Mouse (Mus musculus) cerebellum, adult 8-10 months (tissue): ENCODE data around the gene Lhx3.

Source experiments
- DNase-seq: peaks from one replicate; pipeline ENCODE4 v3.0.0; 2022

Lhx3 gene

GRCm38 (mm10) chr2:26208126-26208789, at the start of gene Lhx3:
Gene Lhx3 (minus strand): TSS chr2:26208289.
- DNase-seq: no peak

DNA sequence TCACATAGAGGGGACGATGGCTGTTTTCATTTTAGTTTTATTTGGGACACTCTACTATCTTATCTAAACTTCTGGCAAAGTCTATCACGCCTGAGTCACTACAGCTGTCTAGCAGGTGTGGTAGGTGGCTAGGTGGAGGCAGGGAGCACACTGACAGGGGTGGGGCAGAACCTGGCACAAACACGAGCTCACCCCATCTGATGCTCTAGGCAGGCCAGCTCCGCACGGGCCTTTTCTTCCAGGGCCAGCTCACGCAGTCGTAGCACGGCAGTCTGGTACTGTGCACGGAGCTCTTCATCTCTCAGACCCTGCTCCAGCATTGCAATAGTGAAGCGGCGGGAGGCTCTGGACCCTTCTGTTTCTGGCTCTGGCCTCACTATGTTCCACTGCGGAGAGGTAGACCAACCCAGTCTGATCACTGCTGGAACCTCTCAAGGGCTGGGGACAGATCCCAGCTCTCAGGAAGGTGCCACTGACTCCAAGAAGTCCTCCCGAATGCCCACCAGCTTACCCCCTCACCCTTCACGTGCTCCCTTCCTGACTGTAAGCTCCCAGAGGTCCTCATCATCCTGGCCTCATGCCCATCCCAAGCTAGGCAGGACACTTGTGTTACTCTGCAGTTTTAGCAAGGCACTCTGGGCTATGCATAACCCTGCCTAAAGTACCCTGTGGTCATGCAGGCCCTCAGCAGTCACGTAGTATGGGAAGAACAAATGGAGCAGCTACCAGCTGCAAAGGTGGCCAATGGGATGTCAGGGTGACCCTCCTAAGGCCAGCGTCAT, 49.4 kb upstream of the Lhx3 start:
- no peak for DNase-seq

- no peak for DNase-seq
These were observed 46.7 kb upstream of the Lhx3 start for GRCm38 (mm10) chr2:26254816-26255215.

GRCm38 (mm10) chr2:26252514-26253206, 44.6 kb upstream of the Lhx3 start:
- no peak for DNase-seq

DNA sequence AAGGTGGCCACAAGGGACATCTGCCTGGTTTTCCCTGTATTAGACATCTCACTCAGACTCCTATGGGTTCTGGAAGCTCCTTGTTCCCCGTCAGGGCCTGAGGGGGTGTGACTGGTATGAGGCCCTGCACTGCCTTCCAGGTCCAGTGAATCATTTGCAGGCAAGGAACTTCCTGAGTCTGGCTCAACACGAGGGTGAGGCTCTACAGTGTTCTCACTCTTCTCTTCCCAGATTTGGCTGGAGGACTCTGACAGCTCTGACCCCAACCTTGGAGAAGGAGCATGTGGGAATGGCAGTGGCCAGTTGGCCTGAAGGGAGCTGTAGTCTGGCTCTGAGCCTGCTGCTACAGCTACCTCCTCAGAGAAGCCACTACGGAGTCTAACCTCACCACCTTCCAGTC, 39.4 kb upstream of the Lhx3 start:
- DNase-seq: no peak

DNA sequence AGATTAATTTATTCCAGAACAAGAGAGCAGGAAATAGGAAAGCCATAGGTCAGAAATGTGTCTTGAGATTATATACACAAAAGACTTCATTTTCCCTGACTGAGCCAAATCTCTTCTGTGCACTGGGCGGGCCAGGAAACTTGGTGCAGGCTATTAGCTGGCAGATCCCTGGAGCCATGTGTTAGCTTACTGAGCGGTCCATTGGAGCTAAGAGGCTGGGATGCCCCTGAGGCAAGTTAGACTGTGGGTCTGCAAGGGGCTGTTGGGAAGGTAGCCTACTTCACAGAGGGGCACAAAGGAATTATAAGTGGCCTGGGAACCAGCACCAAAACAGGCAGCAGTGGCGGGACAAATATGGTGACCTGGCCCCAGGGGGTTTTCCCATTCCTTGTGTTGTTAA, 32.8 kb upstream of the Lhx3 start:
- no peak for DNase-seq

DNA sequence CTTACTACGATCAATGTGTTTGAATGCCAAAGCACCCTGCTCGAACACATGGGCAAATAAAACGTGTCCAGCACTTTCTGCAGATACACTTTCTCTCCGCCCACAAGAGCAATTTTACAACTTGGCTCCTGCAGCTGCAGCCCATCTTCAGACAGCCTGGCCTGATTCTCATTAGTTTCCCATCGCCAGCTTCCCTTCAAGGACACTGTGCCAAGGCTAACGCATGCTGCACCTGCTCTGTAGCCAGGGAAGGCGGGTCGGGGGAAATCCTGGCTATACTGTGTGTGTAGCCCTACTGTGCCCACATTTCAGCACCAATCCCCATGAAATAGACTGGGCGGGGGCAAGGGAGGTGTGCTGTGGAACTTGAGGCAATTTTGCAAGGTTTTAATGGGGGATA, 32.2 kb upstream of the Lhx3 start:
- DNase-seq: no peak

DNA sequence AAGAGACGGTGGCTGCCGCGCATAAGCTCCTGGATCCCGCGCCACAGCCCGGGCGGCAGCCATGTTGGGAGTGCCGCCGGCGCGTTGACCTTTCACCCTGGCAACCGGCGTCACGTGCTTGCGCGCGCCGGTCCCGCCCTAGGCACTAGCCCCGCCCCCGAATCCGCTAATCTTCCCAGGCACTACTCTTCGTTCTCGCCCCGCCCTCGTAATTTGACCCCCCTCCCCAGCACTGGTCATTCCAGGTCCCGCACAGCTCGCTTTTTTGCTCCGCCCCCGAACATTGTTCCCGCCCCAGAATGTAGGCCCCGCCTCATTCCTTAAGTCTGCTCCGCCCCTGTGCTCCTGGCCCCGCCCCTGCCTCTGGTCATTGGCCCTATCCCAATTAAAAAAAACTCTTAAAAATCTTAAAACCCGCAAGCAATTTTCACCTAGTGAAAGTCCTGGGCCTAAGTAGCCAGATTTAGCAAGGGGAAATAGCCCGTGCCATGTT, 29.2 kb upstream of the Lhx3 start, which contains the start of gene Qsox2:
Gene Qsox2 (minus strand): TSS at position 236 of the 493 bp plus-strand sequence.
- DNase-seq: peak; percentile 82

DNA sequence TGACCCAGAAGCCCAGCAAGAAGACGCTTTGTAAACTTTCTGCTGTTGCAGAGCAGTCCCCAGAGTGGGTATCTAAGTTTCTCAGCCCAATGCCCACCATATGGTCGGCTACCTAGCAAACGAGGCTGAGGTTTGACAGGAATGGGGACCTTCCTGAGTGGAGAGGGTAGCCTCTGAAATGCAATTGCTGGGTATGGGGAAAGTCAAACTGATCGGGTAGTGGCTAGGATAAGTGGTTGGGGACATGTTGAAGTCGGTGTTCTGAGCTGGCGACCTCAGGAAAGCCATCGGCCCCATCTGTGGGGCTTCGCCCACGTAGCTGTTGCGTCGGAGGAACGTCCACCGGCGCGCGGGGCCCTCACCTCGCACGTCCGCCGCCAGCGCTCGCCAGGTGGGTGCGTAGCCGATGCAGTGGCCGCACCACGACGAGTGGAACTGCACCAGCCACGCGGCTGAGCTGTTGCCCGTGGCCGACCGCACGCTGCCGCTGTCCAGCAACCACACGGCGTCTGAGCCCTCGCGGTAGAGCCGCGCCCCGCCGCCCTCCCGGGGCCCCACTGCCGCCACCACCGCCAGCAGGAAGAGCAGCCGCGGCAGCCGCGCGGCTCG, 28.7 kb upstream of the Lhx3 start:
- DNase-seq: no peak

DNA sequence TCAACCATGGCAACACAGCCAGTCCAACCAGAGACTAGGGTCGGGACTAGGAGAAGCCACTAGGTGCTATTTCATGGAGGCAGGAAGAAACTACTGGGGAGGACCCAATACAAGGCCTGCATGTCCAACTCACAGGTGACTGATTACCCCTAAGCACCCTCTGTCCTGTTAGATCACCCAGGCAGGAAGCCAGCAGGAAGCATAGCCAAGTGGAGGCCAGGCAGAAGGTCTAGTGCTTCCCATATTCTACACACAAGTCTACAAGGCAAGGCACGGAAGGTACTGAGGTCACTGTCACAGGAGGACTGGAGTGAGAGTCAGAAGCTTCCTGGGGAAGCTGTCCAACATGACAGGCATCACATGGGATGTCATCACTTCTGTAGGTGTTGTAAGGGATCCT, 26.7 kb upstream of the Lhx3 start:
- DNase-seq: no peak

- DNase-seq: no peak
These were observed 26.2 kb upstream of the Lhx3 start for GRCm38 (mm10) chr2:26234253-26234652.

DNA sequence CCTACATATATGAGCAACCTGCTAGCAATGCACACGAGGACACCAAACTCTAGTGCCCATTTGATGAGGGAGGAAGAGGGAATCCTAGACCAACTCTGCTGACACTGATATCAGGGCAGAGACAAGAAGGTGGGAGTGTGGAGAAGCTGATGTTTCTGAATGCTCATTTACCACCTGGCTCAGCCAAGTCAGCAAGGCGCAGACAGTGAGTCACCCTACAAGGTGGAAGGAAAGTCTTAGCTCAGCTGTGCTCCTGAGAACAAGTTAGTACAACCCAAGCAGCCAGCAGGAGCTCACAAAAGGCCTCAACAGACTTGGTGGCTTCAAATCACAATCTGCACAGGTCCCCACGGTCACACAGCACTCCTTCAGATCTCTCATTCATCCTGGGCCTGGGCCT, 23.3 kb upstream of the Lhx3 start:
- no peak for DNase-seq

DNA sequence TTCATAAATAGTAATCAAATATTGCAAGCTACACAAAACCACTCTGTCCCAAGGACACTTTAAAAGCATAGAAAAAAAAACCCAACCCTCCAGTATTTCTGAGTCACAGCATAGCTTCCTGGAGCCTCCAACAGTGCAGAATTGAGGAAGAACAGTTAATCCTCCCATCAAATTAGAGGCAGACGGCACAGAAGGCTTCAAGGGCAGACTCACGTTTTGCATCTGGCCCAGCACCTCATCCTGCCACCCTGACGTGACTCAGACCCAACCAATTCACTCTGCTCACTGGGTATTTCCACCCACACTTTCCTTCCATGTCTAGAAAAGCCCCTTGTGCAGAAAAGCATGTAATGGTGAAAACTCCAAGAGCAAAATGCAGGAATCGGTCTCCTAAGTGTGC, 22.2 kb upstream of the Lhx3 start:
- DNase-seq: no peak

DNA sequence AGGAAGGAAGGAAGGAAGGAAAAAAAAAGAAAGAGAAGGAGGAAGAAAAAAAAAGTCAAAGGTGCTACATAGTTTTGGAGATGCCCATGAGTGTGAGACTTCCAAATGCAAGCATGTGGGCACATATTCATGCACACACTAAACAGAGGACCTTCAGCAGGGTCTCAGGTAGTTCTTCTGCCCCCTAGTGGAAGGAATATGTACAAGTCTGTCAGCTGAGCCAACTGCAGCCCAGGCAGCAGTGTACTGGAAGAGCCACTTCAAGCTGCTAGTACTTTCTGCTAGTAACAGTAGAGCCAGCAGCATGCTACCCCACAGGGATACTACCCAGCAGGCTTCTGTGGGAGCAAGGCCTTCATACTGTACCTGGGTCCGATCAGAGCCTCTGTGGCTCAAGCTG, 19.7 kb upstream of the Lhx3 start:
- DNase-seq: peak; percentile 52

DNA sequence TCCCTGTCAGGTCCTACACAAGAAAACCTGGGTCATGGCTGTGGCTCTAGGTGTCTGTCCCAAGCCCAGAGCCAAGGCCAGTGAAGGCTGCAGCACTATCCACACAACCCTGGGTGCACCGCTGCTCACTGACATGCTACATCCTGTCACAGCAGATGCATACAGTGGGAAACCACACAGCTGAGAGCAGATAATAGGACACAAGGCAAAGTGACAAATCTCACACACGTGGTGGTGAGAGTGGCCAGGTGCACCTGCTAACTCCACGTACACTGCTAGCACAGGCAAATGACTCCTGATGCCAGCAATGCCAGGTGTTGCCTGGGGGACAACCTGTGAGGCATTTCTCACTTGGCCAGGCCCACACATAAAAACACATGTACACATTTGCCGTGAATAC, 17.2 kb upstream of the Lhx3 start:
- no peak for DNase-seq

DNA sequence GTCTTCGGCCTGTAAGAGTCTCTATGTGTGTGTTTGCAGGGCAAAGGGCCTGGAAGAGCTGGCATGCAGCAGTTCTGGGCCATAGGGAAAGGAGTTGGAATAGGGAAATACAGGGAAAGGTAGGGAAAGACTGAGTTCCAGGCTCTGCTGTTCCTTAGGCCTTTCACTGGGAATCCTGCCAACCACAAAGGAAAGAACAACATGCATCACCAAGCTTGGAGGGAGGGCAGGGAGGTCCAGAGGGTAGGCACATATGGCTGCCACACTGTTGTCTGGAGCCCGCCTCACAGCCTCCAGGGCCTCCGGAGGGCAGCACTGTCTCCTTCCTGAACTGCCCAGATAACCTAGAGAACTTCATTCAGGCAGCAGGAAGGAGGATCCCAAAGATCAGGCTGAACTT, 15.9 kb upstream of the Lhx3 start:
- DNase-seq: peak; percentile 48

GRCm38 (mm10) chr2:26214526-26214925, 6.4 kb upstream of the Lhx3 start:
- peak; percentile 84 for DNase-seq

- no peak for DNase-seq
These were observed 1.5 kb upstream of the Lhx3 start for GRCm38 (mm10) chr2:26209566-26209965.

- no peak for DNase-seq
These were observed 530 bp downstream of the Lhx3 start for GRCm38 (mm10) chr2:26207559-26207958.

DNA sequence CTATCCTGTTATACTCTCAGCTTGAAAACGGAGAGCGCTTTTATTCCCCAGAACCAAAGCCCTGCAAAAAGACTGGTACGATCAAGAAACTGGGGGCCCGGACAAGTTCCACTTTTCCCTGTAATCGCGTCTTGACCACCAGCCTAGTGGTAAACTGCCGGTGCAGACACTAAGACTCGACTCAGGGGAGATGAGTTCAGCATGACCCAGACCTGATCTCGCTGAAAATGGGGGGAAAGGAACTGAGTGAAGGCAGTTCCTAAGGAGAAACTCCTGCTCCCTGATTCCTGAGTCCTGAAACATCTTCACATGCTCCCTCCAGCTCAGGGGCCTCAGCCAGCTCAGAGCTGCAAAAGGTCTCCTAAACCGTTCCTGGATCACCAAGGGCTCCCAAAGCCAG, 2.3 kb downstream of the Lhx3 start:
- DNase-seq: no peak

DNA sequence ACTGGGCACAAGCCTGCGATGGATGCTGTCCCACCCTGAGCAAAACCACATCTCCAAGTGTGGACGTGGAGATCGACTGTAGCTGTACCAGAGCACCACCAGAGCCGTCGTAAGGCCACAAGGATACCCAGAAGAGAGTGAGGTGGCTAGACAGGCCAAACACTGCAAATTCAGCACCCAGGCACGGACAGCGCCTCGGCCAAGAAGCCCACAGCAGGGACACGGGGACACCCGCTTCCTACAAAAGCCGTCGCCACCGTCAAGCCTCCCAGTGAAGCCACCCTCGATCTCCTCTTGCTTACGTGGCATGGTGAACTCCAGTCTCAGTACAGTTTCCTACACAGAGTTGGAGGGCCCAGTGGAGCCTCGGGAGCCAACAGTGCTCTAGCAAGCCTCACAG, 3.0 kb downstream of the Lhx3 start:
- DNase-seq: no peak

- DNase-seq: no peak
These were observed 5.1 kb downstream of the Lhx3 start for GRCm38 (mm10) chr2:26202849-26203475.
